Mouse (Mus musculus): ENCODE measurements around the gene Etv3. TPM values are rescaled to one million over a fixed set of nuclear protein-coding genes. Genes with fewer than 3 reads are reported as not detected.
"Not testable (repeated sequence)": the region's sequence is repeated elsewhere in the genome, so short reads cannot be mapped to it uniquely, and the experiment has no call there.

Etv3 gene
- 7.0 and 8.3 TPM in 2 replicates for polyA plus RNA-seq (2014; fragmentation: Nextera tagmentation; extraction: Ambion mirVana)

- WGBS, result 5% methylated on average over 64 of the region's 64 CpGs
- no peaks in the 10 kb centered on the region for H3K9me3 ChIP-seq (ENCODE audit: control insufficient read depth, low read length)
- peak within 1 kb of the TSS; percentile 99 for H3K9ac ChIP-seq (replicated peaks; ENCODE audit: low read length)
- ATAC-seq (ENCODE audit: low FRiP score, low TSS enrichment), result peak; percentile 98
- H3K27me3 ChIP-seq (ENCODE audit: control insufficient read depth, insufficient read depth, low read length), result no peaks in the 10 kb centered on the region
- peaks cover 28% of the 10 kb centered on the region for H3K36me3 ChIP-seq (ENCODE audit: control insufficient read depth, insufficient read depth, low read length)
- H3K4me1 ChIP-seq (ENCODE audit: control insufficient read depth, insufficient read depth, low read length), result peaks cover 16% of the 10 kb centered on the region
- H3K27ac ChIP-seq (replicated peaks; ENCODE audit: low read depth, low read length), result peak within 1 kb of the TSS; percentile 81
- peak; percentile 95 for DNase-seq
- H3K4me3 ChIP-seq (replicated peaks; ENCODE audit: low read depth, low read length), result peak within 1 kb of the TSS; percentile 98
- H3K4me2 ChIP-seq (ENCODE audit: low read length), result peak within 1 kb of the TSS; percentile 90
Measured at GRCm38 (mm10) chr3:87525043-87525836, at the start of gene Etv3. Etv3 (plus strand) TSS chr3:87525407.

DNA sequence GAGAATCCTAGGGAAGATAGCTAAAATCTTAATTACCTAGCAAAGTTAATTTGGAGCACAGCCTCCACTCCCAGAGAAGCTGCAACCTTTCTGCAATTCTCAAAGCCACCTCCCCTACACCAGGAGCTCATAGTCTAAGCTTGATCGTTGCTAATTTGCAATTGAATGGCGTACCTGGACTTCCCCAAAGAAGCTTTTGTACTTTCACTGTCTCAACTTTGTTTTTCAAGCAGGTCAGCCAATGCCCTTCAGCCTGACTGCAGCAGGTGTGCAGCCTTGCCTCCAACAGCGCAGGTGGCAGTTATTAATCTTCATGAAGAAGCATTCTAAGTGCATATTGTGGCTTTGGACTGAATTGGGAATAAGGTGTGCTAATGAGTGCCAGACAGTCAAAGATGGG lies 47.3 kb upstream of the Etv3 start:
- not testable (repeated sequence) for H3K9ac ChIP-seq (replicated peaks; ENCODE audit: low read length); H3K4me2 ChIP-seq (ENCODE audit: low read length); H3K9me3 ChIP-seq (ENCODE audit: control insufficient read depth, low read length); H3K4me1 ChIP-seq (ENCODE audit: control insufficient read depth, insufficient read depth, low read length); H3K36me3 ChIP-seq (ENCODE audit: control insufficient read depth, insufficient read depth, low read length); H3K27me3 ChIP-seq (ENCODE audit: control insufficient read depth, insufficient read depth, low read length); ATAC-seq (ENCODE audit: low FRiP score, low TSS enrichment); DNase-seq; H3K27ac ChIP-seq (replicated peaks; ENCODE audit: low read depth, low read length); H3K4me3 ChIP-seq (replicated peaks; ENCODE audit: low read depth, low read length)
- WGBS, result 87% methylated on average over 3 of the region's 3 CpGs

GRCm38 (mm10) chr3:87478596-87478995 lies 46.6 kb upstream of the Etv3 start:
- H3K36me3 ChIP-seq (ENCODE audit: control insufficient read depth, insufficient read depth, low read length); H3K27ac ChIP-seq (replicated peaks; ENCODE audit: low read depth, low read length); ATAC-seq (ENCODE audit: low FRiP score, low TSS enrichment); H3K4me1 ChIP-seq (ENCODE audit: control insufficient read depth, insufficient read depth, low read length); H3K4me3 ChIP-seq (replicated peaks; ENCODE audit: low read depth, low read length); H3K9ac ChIP-seq (replicated peaks; ENCODE audit: low read length); DNase-seq; H3K4me2 ChIP-seq (ENCODE audit: low read length); H3K27me3 ChIP-seq (ENCODE audit: control insufficient read depth, insufficient read depth, low read length); H3K9me3 ChIP-seq (ENCODE audit: control insufficient read depth, low read length): not testable (repeated sequence)
- 84% methylated on average over 6 of the region's 6 CpGs for whole genome bisulfite sequencing

DNA sequence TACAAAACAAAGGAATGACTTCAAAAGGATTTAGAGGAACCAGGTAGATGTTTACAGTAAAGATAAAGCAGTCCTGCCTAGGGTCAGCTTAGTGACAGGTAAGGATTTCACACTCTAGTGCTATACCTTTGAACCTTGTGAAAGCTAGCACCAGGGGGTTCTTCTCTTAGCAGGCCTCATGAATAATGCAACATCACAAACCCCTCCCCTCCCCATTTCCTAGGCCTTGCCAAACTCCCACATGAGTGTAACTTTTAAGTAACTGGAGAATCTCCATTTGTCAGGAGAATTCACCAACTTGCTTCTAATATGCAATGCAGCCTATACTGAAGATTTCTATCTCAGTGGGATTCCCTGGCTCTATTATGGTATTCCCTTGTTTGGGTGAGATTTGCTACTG lies 46.0 kb upstream of the Etv3 start:
- H3K27me3 ChIP-seq (ENCODE audit: control insufficient read depth, insufficient read depth, low read length); H3K4me2 ChIP-seq (ENCODE audit: low read length); H3K36me3 ChIP-seq (ENCODE audit: control insufficient read depth, insufficient read depth, low read length); H3K9me3 ChIP-seq (ENCODE audit: control insufficient read depth, low read length); ATAC-seq (ENCODE audit: low FRiP score, low TSS enrichment); H3K4me3 ChIP-seq (replicated peaks; ENCODE audit: low read depth, low read length); DNase-seq; H3K9ac ChIP-seq (replicated peaks; ENCODE audit: low read length); H3K27ac ChIP-seq (replicated peaks; ENCODE audit: low read depth, low read length); H3K4me1 ChIP-seq (ENCODE audit: control insufficient read depth, insufficient read depth, low read length): not testable (repeated sequence)

GRCm38 (mm10) chr3:87487392-87487791 lies 37.8 kb upstream of the Etv3 start:
- no peak for ATAC-seq (ENCODE audit: low FRiP score, low TSS enrichment)
- no peaks in the 10 kb centered on the region for H3K4me1 ChIP-seq (ENCODE audit: control insufficient read depth, insufficient read depth, low read length)
- H3K36me3 ChIP-seq (ENCODE audit: control insufficient read depth, insufficient read depth, low read length), result no peaks in the 10 kb centered on the region
- no peak overlapping the region for H3K4me2 ChIP-seq (ENCODE audit: low read length)
- WGBS, result 94% methylated on average over 4 of the region's 4 CpGs
- H3K4me3 ChIP-seq (replicated peaks; ENCODE audit: low read depth, low read length), result no peak overlapping the region
- no peaks in the 10 kb centered on the region for H3K9me3 ChIP-seq (ENCODE audit: control insufficient read depth, low read length)
- DNase-seq, result no peak
- no peak overlapping the region for H3K9ac ChIP-seq (replicated peaks; ENCODE audit: low read length)
- H3K27ac ChIP-seq (replicated peaks; ENCODE audit: low read depth, low read length), result no peak overlapping the region
- H3K27me3 ChIP-seq (ENCODE audit: control insufficient read depth, insufficient read depth, low read length), result no peaks in the 10 kb centered on the region

GRCm38 (mm10) chr3:87487911-87488310 lies 37.3 kb upstream of the Etv3 start:
- Histone ChIP-seq H3K4me2 (ENCODE audit: low read length) (no peak overlapping the region), H3K9me3 (ENCODE audit: control insufficient read depth, low read length) (no peaks in the 10 kb centered on the region), H3K27ac (replicated peaks; ENCODE audit: low read depth, low read length) (no peak overlapping the region), H3K9ac (replicated peaks; ENCODE audit: low read length) (no peak overlapping the region), H3K36me3 (ENCODE audit: control insufficient read depth, insufficient read depth, low read length) (no peaks in the 10 kb centered on the region), H3K4me3 (replicated peaks; ENCODE audit: low read depth, low read length) (no peak overlapping the region), H3K4me1 (ENCODE audit: control insufficient read depth, insufficient read depth, low read length) (no peaks in the 10 kb centered on the region), H3K27me3 (ENCODE audit: control insufficient read depth, insufficient read depth, low read length) (no peaks in the 10 kb centered on the region)
- WGBS, result 50% methylated on average over 2 of the region's 2 CpGs
- ATAC-seq (ENCODE audit: low FRiP score, low TSS enrichment), result no peak
- no peak for DNase-seq

GRCm38 (mm10) chr3:87498266-87498665 lies 26.9 kb upstream of the Etv3 start:
- no peak for DNase-seq
- ATAC-seq (ENCODE audit: low FRiP score, low TSS enrichment), result no peak
- H3K9me3 ChIP-seq (ENCODE audit: control insufficient read depth, low read length), result no peaks in the 10 kb centered on the region
- no peaks in the 10 kb centered on the region for H3K27me3 ChIP-seq (ENCODE audit: control insufficient read depth, insufficient read depth, low read length)
- 0 out of 2 replicates have a peak, but pooled peaks cover 4% of the 10 kb centered on the region for H3K4me1 ChIP-seq (ENCODE audit: control insufficient read depth, insufficient read depth, low read length)
- no peak overlapping the region for H3K4me2 ChIP-seq (ENCODE audit: low read length)
- no peaks in the 10 kb centered on the region for H3K36me3 ChIP-seq (ENCODE audit: control insufficient read depth, insufficient read depth, low read length)
- no peak overlapping the region for H3K9ac ChIP-seq (replicated peaks; ENCODE audit: low read length)
- H3K4me3 ChIP-seq (replicated peaks; ENCODE audit: low read depth, low read length), result no peak overlapping the region
- 84% methylated on average over 9 of the region's 9 CpGs for WGBS
- no peak overlapping the region for H3K27ac ChIP-seq (replicated peaks; ENCODE audit: low read depth, low read length)

DNA sequence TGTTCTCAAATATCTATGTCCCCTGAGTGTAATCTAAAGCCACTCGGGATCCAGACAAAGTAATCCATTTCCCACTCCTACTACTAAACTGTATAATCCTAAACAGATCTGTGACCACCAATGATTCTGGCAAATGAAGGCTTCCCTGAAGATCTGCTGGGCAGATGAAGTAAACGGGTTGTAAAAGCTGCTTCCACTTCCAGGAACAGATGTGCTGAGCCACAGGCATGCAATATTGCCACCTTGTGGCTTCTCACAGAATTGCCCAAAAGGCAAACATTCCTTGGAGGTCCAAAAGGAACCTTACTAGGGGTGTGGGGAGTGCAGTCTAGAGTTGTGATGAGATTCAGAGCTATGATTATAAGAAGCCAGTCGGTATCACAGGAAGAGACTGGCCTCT lies 26.1 kb upstream of the Etv3 start:
- no peaks in the 10 kb centered on the region for H3K9me3 ChIP-seq (ENCODE audit: control insufficient read depth, low read length)

More for the DNA sequence above, 26.1 kb upstream of the Etv3 start:
- no peak overlapping the region for H3K27ac ChIP-seq (replicated peaks; ENCODE audit: low read depth, low read length)
- no peak overlapping the region for H3K4me2 ChIP-seq (ENCODE audit: low read length)
- no peaks in the 10 kb centered on the region for H3K36me3 ChIP-seq (ENCODE audit: control insufficient read depth, insufficient read depth, low read length)
- 24% methylated on average over 3 of the region's 3 CpGs for WGBS
- no peak overlapping the region for H3K9ac ChIP-seq (replicated peaks; ENCODE audit: low read length)
- ATAC-seq (ENCODE audit: low FRiP score, low TSS enrichment) (no peak), DNase-seq (peak; percentile 92)
- no peaks in the 10 kb centered on the region for H3K27me3 ChIP-seq (ENCODE audit: control insufficient read depth, insufficient read depth, low read length)
- H3K4me1 ChIP-seq (ENCODE audit: control insufficient read depth, insufficient read depth, low read length), result 0 out of 2 replicates have a peak, but pooled peaks cover 4% of the 10 kb centered on the region
- no peak overlapping the region for H3K4me3 ChIP-seq (replicated peaks; ENCODE audit: low read depth, low read length)
